Mouse (Mus musculus): ENCODE measurements around the gene Ptger3. TPM values are rescaled to one million over a fixed set of nuclear protein-coding genes. Genes with fewer than 3 reads are reported as not detected.

Ptger3 gene
- polyA plus RNA-seq, 1 experiment = not detected

DNA sequence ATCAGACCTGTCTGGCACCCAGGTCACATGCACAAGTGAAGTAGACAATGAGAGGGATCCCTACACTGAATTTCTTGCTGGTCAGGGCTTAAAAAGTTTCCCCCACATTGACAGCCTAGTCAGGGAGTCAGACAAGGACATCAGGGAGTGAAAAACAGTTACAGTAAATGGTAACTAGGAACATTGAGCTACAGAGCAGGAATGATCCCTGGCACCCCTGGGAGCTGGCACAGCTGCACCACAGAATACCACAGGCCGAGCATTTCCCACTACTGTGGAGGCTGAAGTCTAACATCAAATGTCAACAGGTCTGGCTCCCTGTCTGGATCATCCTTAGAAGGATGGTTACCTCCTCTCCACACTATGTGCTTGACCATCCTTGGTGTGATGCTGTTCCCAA lies 98.8 kb downstream of the Ptger3 start:
- H3K4me3 ChIP-seq (ENCODE audit: insufficient read depth, low read depth, low read length) = no peak overlapping the region

DNA sequence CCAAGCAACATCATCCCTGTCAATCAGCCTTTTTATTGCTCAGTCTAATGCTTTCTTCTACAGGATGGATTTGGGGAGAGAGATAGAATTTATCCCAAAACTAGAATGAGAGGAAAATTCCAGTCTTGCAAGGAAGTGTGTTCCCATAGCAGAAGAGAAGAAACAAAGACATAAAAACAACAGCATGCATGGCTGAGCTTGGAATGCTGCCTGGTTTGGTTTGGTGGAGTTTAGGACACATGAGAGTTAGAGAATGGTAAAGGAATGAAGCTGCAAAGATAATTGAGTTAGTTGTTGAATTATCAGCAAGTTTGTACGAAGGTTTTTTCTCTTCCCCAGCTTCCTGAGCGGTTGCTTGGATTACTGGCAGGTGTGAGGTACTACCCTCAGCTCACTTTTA lies 99.5 kb downstream of the Ptger3 start:
- WGBS = 65% methylated on average over 2 of the region's 2 CpGs

More for the DNA sequence above, 98.8 kb downstream of the Ptger3 start:
- no peaks in the 10 kb centered on the region for H3K4me1 ChIP-seq (ENCODE audit: control insufficient read depth, insufficient read depth, low read length)
- WGBS = 52% methylated on average over 1 of the region's 1 CpGs
- H3K27ac ChIP-seq (ENCODE audit: insufficient read depth, low read depth, low read length) = no peak overlapping the region
- TF ChIP-seq POLR2A (IDR thresholded peaks at IDR 0.05; ENCODE audit: insufficient read depth, low read depth, low read length) (no peak), CTCF (IDR thresholded peaks at IDR 0.05; ENCODE audit: insufficient read depth, low read depth, low read length) (no peak)

DNA sequence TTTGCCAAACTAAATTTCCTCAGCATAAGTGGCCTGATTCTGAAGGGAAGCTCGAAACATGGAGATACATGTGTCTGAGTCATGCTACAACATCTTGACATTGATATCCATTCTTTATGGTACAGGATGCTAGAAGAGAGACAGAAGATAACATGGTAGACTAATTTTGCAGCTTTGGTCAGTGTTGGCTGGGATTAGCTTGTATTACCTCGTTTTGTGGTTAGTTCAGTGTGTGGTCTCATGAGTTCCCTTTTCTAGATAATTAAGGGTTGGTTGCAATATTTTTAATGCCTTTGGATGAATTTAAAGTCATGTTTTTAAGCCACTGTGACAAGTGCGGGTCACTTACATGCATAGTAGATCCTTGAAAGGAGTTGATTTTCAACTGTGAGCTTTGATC lies 119.4 kb downstream of the Ptger3 start:
- 92% methylated on average over 3 of the region's 3 CpGs for WGBS
- H3K4me1 ChIP-seq (ENCODE audit: control insufficient read depth, insufficient read depth, low read length) = no peaks in the 10 kb centered on the region
- H3K27ac ChIP-seq (ENCODE audit: insufficient read depth, low read depth, low read length) = no peak overlapping the region
- no peak for TF ChIP-seq CTCF (IDR thresholded peaks at IDR 0.05; ENCODE audit: insufficient read depth, low read depth, low read length)
- no peak for TF ChIP-seq POLR2A (IDR thresholded peaks at IDR 0.05; ENCODE audit: insufficient read depth, low read depth, low read length)
- H3K4me3 ChIP-seq (ENCODE audit: insufficient read depth, low read depth, low read length) = no peak overlapping the region

More for the DNA sequence above, 99.5 kb downstream of the Ptger3 start:
- Histone ChIP-seq H3K27ac (ENCODE audit: insufficient read depth, low read depth, low read length) (no peak overlapping the region), H3K4me1 (ENCODE audit: control insufficient read depth, insufficient read depth, low read length) (no peaks in the 10 kb centered on the region), H3K4me3 (ENCODE audit: insufficient read depth, low read depth, low read length) (no peak overlapping the region)
- TF ChIP-seq CTCF (IDR thresholded peaks at IDR 0.05; ENCODE audit: insufficient read depth, low read depth, low read length) = no peak
- no peak for TF ChIP-seq POLR2A (IDR thresholded peaks at IDR 0.05; ENCODE audit: insufficient read depth, low read depth, low read length)

- no peak overlapping the region for H3K27ac ChIP-seq (ENCODE audit: insufficient read depth, low read depth, low read length)
- WGBS = 69% methylated on average over 6 of the region's 6 CpGs
- TF ChIP-seq CTCF (IDR thresholded peaks at IDR 0.05; ENCODE audit: insufficient read depth, low read depth, low read length) (no peak), POLR2A (IDR thresholded peaks at IDR 0.05; ENCODE audit: insufficient read depth, low read depth, low read length) (no peak)
- no peaks in the 10 kb centered on the region for H3K4me1 ChIP-seq (ENCODE audit: control insufficient read depth, insufficient read depth, low read length)
- H3K4me3 ChIP-seq (ENCODE audit: insufficient read depth, low read depth, low read length) = no peak overlapping the region
These were observed 121.9 kb downstream of the Ptger3 start for GRCm38 (mm10) chr3:157688419-157689162.

Other genes with a start within 250 kb of the Ptger3 start
- gene Zranb2, start 32.7 kb upstream of the Ptger3 start, polyA plus RNA-seq (2012; ENCODE audit: insufficient read depth, insufficient read length, low replicate concordance, missing spikeins) = 253 TPM in 1 of 2 replicates, not detected in the other

All from olfactory bulb, adult 2 months (tissue).